Mouse (Mus musculus) spleen, postnatal 36 days (tissue): ENCODE results near the gene Acyp2.

ENCODE experiments used
- DNase-seq, 2 experiments: peaks; one replicate each; pipeline ENCODE4 v3.0.0; 2022; ENCODE audit warnings: low spot score in 2 of 2, mixed read lengths in 1 of 2

Acyp2 gene

DNA sequence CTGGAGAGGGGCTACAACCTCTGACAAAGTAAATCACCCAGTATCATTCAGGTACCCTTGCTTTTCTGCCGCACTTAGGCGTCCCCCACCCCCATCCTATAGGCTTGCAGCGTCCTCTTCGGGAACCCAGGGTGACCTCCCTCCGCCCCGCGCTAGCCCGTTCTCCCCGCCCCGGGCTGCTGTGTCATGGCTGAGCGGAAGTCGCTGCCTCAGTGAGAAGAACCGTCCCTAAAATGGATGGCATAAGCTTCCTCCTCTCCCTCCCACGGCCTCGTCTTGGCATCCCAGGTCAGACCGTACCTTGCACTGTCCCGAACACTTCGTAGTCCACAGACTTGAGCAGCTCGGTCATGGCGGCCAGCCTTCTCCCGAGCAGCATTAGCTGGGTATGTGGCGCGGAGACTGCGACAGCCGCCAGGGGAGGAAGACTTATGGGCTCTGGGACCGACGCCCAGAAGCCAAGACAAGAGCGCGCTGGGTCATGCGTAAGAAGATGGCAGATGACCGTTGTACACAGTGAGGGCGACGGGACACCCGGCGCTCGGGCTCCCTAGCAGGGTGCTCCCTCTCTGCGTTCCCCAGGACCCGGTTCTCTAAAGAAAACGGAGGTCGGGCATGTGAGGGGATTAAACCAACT, at the start of gene Acyp2:
Gene Acyp2, minus strand, starts transcription at position 587 of the 637 bp plus-strand sequence.
- DNase-seq: peak; percentile 84 to 87

- no peak for DNase-seq
Measured at GRCm38 (mm10) chr11:30689421-30689820, 40.0 kb upstream of the Acyp2 start.

DNA sequence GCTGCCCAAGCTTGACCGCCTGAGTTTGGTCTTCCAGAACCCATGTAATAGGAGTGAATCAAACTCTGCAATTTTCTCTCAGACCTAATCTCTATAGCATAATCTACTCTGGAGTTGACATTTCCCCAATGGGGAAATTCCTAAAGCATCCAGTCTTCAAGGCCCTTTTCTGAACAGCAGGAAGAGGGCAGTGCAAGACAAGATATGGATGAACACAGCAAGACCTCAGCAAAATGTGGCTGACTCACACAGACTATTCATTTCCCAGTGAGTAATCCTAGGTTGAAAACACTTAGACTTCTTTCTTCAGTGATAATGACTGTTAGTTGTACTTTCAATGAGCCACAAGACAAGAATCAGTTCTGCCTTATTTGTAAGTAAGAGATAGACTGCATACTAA, 26.7 kb upstream of the Acyp2 start:
- no peak for DNase-seq

DNA sequence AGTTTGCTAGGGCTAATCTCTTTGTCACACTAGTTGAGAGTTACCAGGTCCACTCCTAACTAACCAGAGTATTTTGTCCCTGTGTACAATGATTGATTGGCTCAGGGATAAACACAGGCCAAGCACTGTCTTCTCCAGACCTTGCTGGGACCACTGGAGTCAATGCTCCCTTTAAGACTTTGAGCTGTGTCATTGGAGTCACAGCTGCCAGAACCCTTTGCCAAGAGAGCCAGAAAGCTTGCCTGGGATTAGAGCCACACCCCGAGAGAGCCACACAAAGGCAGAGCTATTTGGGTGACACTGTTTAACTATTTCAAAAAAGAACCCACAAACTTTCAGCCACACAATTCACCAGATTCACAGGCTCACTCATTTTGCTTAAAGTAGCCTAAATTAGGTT, 23.3 kb upstream of the Acyp2 start:
- no peak for DNase-seq

DNA sequence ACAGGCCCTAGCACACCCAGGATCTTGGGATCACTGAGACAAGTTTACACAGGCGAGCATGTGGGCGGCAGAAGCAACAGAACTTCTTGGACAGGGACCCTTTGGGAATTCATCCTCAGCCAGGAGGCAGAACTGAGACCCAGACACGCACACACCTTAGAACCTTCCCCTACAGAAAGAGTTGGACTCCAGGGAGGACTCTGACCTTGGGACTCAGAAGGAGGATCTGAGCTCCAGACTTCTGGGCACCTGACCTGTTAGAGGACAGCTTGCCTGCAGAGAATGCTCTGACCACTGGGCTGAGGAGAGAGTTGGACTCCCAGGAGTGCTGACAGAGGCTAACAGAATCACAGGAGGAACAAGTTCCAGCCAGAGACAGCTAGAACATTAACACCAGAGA, 13.6 kb upstream of the Acyp2 start:
- DNase-seq: no peak

- DNase-seq: no peak
Measured at GRCm38 (mm10) chr11:30662591-30662990, 13.2 kb upstream of the Acyp2 start.

DNA sequence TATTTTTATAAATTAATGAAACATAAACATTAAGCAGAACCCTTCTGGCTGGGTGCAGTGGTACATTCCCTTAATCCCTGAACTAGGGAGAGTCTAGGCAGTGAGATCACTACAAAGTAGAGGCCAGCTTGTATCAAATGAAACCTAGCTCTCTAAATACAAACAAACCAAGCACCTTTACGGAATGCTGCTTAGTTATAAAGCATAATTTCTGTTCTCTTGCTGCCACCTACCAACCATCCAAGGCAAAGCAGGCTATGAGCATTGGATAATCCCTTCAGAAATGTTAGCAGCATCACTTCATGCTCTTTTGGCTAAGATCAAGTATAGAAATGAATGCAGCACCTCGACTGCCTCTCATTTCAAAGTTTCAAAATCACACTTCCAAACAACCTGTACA, 7.7 kb upstream of the Acyp2 start:
- no peak for DNase-seq

GRCm38 (mm10) chr11:30656060-30656459, 6.7 kb upstream of the Acyp2 start:
- DNase-seq: no peak

GRCm38 (mm10) chr11:30650416-30650815, 1.0 kb upstream of the Acyp2 start:
- no peak for DNase-seq

GRCm38 (mm10) chr11:30635674-30636073, 13.7 kb downstream of the Acyp2 start:
- DNase-seq: no peak

DNA sequence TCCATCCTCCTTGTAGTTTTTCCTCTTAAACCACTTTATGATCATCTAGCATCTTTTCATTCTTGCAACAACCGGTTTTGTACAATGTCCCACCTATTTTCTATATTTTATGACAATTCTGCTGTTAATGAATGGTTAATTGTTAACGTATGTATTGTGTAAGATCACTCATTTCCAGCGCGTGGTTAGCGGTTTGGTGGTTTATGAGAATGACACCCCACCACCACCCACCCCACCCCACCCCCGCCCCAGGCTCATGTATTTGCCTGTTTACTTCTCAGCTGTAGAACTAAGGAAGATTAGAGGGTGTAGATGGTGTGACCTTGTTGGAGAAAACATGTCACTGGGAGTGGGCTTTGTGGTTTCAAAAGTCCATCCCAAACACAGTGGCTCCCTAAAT, 18.9 kb downstream of the Acyp2 start:
- no peak for DNase-seq

- DNase-seq: no peak
Measured at GRCm38 (mm10) chr11:30623218-30623617, 26.2 kb downstream of the Acyp2 start.

DNA sequence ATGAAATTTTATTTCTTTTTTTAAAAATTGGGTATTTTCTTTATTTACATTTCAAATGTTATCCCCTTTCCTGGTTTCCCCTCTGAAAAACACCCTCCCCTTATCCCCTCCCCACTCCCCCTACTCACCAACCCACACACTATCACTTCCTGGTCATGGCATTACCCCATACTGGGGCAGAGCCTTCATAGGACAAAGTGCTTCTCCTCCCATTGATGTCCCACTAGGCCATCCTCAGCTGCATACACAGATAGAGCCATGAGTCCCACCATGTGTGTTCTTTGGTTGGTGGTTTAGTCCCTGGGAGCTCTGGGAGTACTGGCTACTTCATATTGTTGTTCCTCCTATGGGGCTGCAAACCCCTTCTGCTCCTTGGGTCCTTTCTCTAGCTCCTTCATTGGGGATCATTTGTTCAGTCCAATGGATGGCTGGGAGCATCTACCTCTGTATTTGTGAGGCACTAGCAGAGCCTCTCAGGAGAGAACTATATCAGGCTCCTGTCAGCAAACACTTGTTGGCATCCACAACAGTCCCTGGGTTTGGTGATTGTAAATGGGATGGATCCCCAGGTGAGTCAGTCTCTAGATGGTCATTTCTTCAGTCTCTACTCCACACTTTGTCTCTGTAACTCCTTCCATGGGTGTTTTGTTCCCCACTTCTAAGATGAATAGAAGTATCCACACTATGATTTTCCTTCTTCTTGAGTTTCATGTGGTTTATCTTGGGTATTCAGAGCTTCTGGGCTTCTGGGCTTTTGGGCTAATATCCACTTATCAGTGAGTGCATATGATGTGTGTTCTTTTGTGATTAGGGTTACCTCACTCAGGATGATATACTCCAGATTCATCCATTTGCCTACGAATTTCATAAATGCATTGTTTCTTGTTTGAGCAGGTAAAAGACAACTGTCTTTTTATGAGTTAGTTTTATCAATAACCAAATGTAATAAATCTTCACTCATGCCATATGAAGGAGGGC, 27.7 kb downstream of the Acyp2 start:
- DNase-seq: peak in 1 of 2 experiments; percentile 2

DNA sequence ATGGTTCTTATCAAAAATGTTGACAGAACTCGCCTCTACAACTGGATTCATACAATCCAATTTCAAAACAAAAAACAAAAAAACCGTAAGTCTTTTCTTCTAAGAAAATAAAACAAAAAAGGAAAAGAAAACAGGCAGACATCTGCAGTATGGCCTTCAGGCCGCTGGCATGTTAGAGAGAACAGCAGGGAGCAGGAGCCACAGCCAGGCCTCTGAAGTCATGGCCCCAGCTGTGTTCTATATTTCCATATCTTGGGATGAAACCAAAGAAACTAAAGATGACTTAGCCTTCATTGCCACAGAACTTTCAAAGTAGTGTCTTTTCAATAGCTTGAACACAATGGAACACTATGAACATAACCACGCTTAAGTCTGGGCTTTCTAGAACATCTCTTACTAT, 31.2 kb downstream of the Acyp2 start:
- DNase-seq: no peak

- no peak for DNase-seq
Measured at GRCm38 (mm10) chr11:30617571-30618097, 31.8 kb downstream of the Acyp2 start.

- DNase-seq: no peak
Measured at GRCm38 (mm10) chr11:30615977-30616376, 33.4 kb downstream of the Acyp2 start.

DNA sequence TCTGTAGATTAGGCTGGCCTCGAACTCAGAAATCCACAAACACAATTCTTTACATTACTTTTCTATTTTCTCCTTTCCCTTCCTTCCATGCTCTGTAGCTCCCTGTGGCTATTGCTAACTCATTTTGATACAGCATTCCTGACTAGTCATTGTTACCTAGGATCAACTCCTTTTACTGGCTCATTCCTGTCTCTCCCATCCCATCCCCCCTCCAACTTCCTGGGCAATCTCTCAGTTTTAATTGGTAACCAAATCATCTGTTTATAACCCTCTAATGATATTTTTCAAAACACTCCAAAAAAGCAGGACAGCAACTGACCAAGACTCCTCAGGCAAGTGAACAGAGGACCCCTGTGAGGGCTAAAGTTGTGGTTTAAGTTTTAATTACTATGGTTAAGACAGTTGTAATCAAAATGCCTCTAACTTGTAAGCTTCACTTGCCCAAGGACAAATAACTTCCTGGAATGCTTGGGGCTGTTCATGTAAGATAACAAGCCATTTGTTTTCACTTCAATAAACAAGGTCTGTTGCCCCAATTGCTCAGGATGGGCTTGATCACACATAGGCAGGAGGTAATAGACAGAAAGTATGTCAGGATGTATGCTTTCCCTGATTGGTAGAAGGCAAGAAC, 35.4 kb downstream of the Acyp2 start:
- no peak for DNase-seq

DNA sequence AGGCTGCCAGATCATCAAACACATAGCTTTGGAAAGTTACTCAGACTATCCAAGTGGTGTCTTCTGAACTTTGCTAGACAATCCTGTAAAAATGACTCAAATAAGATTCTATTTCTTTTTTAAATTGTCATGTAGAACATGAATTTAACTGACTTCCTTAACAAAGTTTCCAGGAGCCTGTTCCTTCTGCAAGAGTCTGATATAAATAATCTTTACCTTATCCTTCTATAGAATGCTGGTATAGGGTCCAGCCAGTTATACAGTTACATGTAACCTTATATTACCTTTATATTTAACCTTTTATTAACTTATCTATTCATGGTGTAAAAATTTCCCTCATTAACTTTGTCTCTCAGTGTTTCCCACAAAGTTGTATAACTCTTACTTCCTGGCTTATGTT, 36.7 kb downstream of the Acyp2 start:
- no peak for DNase-seq

GRCm38 (mm10) chr11:30609247-30609646, 40.1 kb downstream of the Acyp2 start:
- no peak for DNase-seq

DNA sequence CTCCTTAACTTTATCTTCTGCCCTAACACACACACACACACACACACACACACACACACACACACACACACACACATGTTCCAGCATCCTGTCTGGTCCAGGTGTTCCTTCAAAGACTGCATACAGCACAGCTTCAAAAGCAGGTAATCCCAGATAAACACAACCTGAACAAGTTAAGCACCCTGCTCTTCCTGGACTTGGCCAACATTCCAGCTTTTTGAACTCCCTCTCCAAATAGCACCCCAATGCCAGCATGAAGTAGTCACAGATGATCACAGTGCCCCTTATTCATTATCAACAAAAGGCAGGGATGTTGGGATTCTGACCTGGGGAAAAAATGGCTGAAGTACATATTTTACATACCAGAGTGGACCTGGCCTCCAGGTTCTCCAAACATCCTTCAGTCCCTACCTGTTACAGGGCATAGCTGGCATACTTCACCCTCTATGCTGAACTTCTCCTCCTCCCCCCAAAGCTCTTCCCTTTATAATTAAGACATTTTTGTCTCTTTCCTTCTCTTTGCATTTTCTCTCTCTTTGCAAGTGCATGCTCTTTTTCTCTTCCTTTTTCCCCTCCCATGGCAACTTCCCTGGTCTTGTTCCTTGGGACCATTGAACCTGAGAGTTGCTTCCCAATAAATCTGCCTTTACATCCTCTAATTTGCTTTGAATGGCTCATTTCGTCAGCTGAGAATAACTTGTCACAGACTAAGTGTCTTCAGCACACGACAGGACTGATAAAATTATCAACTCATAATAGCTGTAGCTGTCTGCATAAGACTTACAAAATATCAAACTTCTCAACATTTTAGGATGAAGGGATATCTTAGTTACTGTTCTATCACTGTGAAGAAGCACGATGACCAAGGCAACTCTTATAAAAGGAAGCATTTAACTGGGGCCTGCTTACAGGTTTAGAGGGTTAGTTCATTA, 41.5 kb downstream of the Acyp2 start:
- DNase-seq: no peak

- no peak for DNase-seq
Measured at GRCm38 (mm10) chr11:30597259-30597658, 52.1 kb downstream of the Acyp2 start.
